Mouse (Mus musculus): ENCODE data around the gene Btg3. TPM values are rescaled to one million over a fixed set of nuclear protein-coding genes. Genes with fewer than 3 reads are reported as not detected.

Btg3 gene
- polyA plus RNA-seq, 1 experiment from 2014 or later = 23.3 TPM

DNA sequence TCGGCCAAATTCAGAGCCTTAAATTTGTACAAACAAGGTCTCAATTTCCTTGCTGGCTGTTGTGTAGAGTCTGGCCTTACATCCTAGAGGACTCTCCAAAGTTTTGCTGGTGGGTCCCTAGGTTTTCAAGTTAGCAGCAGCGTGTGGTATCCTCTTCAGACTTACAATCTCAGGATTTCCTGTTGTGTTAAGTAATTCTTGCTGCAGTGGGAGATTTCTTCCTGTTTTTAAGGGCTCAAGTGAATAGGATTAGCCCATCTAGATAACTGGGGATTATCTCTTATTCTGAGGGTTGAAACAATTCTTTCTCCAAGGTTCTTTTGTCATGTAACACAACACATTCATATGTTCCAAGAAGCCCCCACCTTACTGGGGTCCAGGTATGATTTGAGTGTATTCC is 14.4 kb upstream of the Btg3 start:
- no peak for ATAC-seq
- no peaks in the 10 kb centered on the region for H3K27me3 ChIP-seq (replicated peaks; ENCODE audit: control insufficient read depth, insufficient read depth, low read length)
- 69% methylated on average over 2 of the region's 2 CpGs for WGBS
- H3K36me3 ChIP-seq (ENCODE audit: control insufficient read depth, insufficient read depth) = no peaks in the 10 kb centered on the region
- H3K4me1 ChIP-seq (replicated peaks; ENCODE audit: control insufficient read depth, insufficient read depth, low read length) = no peaks in the 10 kb centered on the region
- no peak overlapping the region for H3K4me3 ChIP-seq (replicated peaks; ENCODE audit: low read length)
- H3K27ac ChIP-seq (ENCODE audit: low read length) = no peak overlapping the region
- no peak overlapping the region for H3K9ac ChIP-seq (replicated peaks; ENCODE audit: low read depth, low read length)
- no peak overlapping the region for H3K4me2 ChIP-seq (ENCODE audit: low read length)
- H3K9me3 ChIP-seq (ENCODE audit: control insufficient read depth, low read length) = no peaks in the 10 kb centered on the region

- no peaks in the 10 kb centered on the region for H3K36me3 ChIP-seq (ENCODE audit: control insufficient read depth, insufficient read depth)
- H3K27ac ChIP-seq (ENCODE audit: low read length) = no peak overlapping the region
- no peaks in the 10 kb centered on the region for H3K9me3 ChIP-seq (ENCODE audit: control insufficient read depth, low read length)
- no peaks in the 10 kb centered on the region for H3K4me1 ChIP-seq (replicated peaks; ENCODE audit: control insufficient read depth, insufficient read depth, low read length)
- no peak for ATAC-seq
- H3K9ac ChIP-seq (replicated peaks; ENCODE audit: low read depth, low read length) = no peak overlapping the region
- no peak overlapping the region for H3K4me2 ChIP-seq (ENCODE audit: low read length)
- H3K27me3 ChIP-seq (replicated peaks; ENCODE audit: control insufficient read depth, insufficient read depth, low read length) = no peaks in the 10 kb centered on the region
- 66% methylated on average over 3 of the region's 3 CpGs for WGBS
- no peak overlapping the region for H3K4me3 ChIP-seq (replicated peaks; ENCODE audit: low read length)
These were observed 13.0 kb upstream of the Btg3 start for GRCm38 (mm10) chr16:78389986-78390385.

DNA sequence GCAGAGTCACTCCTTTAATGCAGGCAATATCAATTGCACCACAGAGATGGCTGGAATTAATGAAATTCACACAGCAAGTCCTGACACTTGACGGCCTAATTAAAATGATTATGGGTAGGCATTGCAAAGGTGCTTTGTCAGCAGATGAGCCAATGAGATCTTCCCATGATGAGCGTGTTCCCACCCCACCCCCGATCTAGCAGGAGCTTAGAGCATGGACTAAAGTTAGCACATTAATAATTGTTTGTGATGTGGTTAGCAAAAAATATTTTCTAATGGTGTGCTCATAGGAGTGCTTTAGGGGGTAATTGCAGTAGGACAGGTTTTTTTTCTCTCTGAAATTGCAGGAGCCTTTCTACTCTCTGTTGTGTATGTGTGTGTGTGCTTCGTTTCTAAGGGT is 12.1 kb upstream of the Btg3 start:
- no peaks in the 10 kb centered on the region for H3K27me3 ChIP-seq (replicated peaks; ENCODE audit: control insufficient read depth, insufficient read depth, low read length)
- WGBS = 49% methylated on average over 4 of the region's 4 CpGs
- no peaks in the 10 kb centered on the region for H3K4me1 ChIP-seq (replicated peaks; ENCODE audit: control insufficient read depth, insufficient read depth, low read length)
- no peaks in the 10 kb centered on the region for H3K36me3 ChIP-seq (ENCODE audit: control insufficient read depth, insufficient read depth)
- no peak overlapping the region for H3K4me3 ChIP-seq (replicated peaks; ENCODE audit: low read length)
- H3K4me2 ChIP-seq (ENCODE audit: low read length) = no peak overlapping the region
- H3K27ac ChIP-seq (ENCODE audit: low read length) = no peak overlapping the region
- no peak overlapping the region for H3K9ac ChIP-seq (replicated peaks; ENCODE audit: low read depth, low read length)
- H3K9me3 ChIP-seq (ENCODE audit: control insufficient read depth, low read length) = no peaks in the 10 kb centered on the region
- no peak for ATAC-seq

- no peak overlapping the region for H3K27ac ChIP-seq (ENCODE audit: low read length)
- no peak overlapping the region for H3K9ac ChIP-seq (replicated peaks; ENCODE audit: low read depth, low read length)
- WGBS = 91% methylated on average over 5 of the region's 5 CpGs
- H3K4me1 ChIP-seq (replicated peaks; ENCODE audit: control insufficient read depth, insufficient read depth, low read length) = peaks cover 10% of the 10 kb centered on the region; the same call in 1 of the 2 replicates
- H3K9me3 ChIP-seq (ENCODE audit: control insufficient read depth, low read length) = no peaks in the 10 kb centered on the region
- H3K36me3 ChIP-seq (ENCODE audit: control insufficient read depth, insufficient read depth) = no peaks in the 10 kb centered on the region
- no peak overlapping the region for H3K4me2 ChIP-seq (ENCODE audit: low read length)
- no peaks in the 10 kb centered on the region for H3K27me3 ChIP-seq (replicated peaks; ENCODE audit: control insufficient read depth, insufficient read depth, low read length)
- ATAC-seq = no peak
- no peak overlapping the region for H3K4me3 ChIP-seq (replicated peaks; ENCODE audit: low read length)
These were observed 1.5 kb upstream of the Btg3 start for GRCm38 (mm10) chr16:78378493-78378892.

DNA sequence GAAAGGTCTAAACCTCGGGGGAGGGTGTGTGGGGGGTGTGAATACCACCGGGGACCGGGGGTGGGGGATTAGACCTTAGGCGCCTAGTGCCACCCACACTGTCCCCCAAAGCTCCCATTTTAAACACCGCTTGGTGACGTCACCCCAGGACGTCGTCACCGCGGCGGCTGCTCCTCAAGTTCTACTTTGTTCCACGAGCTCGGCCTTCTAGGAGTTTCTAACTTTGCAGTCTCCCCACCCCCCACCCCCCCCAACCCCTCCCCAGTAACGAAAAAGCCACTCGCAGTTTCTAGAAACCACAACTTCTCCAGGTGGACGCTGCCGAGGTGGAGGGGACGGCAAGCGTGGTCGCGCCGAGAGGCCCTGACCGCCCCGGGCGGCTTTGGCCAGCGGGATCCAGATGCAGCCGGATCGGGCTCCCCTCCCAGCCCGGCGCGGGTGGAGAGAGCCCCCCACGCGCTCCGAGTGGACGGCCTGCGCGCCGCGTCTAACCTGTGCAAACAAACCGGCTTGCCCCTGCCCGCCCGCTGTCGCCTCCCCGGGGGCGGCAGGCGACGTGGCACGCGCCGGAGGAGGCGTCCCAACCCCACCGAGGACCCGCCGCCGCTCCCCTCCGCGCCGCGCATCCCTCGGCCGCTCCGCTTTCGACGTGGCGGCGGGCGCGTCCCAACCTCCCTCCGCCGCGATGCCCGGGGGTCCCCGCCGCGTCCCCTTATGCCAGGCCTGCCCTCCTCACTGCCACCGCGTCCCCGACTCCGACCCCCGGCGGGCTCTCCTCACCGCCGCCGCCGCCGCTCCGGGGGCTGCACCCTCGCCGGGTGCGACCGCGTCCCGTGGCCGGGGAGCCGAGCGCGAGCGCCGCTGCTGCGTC is 936 bp downstream of the Btg3 start:
- WGBS = under 1% methylated on average over 83 of the region's 100 CpGs

DNA sequence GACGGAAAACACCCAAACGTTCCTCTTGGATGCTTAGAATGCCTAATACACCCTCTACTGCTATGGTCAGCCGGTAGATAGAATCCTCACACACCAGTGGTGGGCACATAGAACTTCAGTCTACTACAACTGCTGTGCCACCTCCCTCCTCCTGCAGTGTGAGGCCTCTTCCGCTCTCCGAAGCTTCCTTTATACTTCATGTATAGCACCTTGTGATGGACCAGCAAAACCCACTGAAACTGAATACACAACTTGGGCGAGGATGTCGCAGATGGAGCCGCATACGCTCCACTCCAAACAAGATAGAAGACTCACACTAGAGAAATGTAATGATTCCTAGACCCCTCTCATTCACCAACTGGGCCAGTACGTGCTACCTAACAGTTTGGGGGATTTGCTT is 1.8 kb downstream of the Btg3 start:
- Histone ChIP-seq H3K4me2 (ENCODE audit: low read length) (peak overlapping the region; percentile 65), H3K9me3 (ENCODE audit: control insufficient read depth, low read length) (no peaks in the 10 kb centered on the region), H3K36me3 (ENCODE audit: control insufficient read depth, insufficient read depth) (no peaks in the 10 kb centered on the region), H3K27ac (ENCODE audit: low read length) (no peak overlapping the region), H3K27me3 (replicated peaks; ENCODE audit: control insufficient read depth, insufficient read depth, low read length) (no peaks in the 10 kb centered on the region), H3K4me3 (replicated peaks; ENCODE audit: low read length) (peak overlapping the region; percentile 74; the same call in 1 of the 2 replicates), H3K9ac (replicated peaks; ENCODE audit: low read depth, low read length) (no peak overlapping the region; the same call in 1 of the 2 replicates), H3K4me1 (replicated peaks; ENCODE audit: control insufficient read depth, insufficient read depth, low read length) (peaks cover 10% of the 10 kb centered on the region; the same call in 1 of the 2 replicates)
- no peak for ATAC-seq
- 50% methylated on average over 10 of the region's 10 CpGs for WGBS

More for the DNA sequence above, 936 bp downstream of the Btg3 start:
- no peaks in the 10 kb centered on the region for H3K9me3 ChIP-seq (ENCODE audit: control insufficient read depth, low read length)
- H3K27me3 ChIP-seq (replicated peaks; ENCODE audit: control insufficient read depth, insufficient read depth, low read length) = no peaks in the 10 kb centered on the region
- H3K4me2 ChIP-seq (ENCODE audit: low read length) = peak overlapping the region; percentile 65
- peaks cover 10% of the 10 kb centered on the region; the same call in 1 of the 2 replicates for H3K4me1 ChIP-seq (replicated peaks; ENCODE audit: control insufficient read depth, insufficient read depth, low read length)
- H3K4me3 ChIP-seq (replicated peaks; ENCODE audit: low read length) = peak overlapping the region; percentile 74
- peak; percentile 10; the same call in 1 of the 2 replicates for ATAC-seq
- H3K27ac ChIP-seq (ENCODE audit: low read length) = no peak overlapping the region
- no peaks in the 10 kb centered on the region for H3K36me3 ChIP-seq (ENCODE audit: control insufficient read depth, insufficient read depth)
- H3K9ac ChIP-seq (replicated peaks; ENCODE audit: low read depth, low read length) = peak overlapping the region; percentile 69

DNA sequence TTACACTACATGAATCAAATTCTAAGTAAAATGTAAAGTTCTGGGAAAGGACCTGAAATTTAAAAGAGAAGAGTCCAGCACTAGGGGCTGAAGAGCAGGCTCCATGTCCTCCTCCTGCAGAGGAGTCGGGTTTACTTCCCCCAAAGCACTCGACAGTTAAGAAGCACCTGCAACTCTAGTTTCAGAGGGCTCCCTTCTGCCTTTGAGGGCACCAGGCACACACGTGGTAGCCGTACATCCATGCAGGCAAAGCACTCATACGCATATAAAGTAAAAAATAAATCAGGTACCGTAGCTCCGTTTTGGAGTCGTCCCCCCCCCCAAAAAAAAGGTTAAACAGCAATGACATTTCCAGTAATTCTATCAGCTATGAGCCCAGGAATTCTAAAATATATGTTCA is 3.2 kb downstream of the Btg3 start:
- Histone ChIP-seq H3K9me3 (ENCODE audit: control insufficient read depth, low read length) (no peaks in the 10 kb centered on the region), H3K36me3 (ENCODE audit: control insufficient read depth, insufficient read depth) (no peaks in the 10 kb centered on the region), H3K27me3 (replicated peaks; ENCODE audit: control insufficient read depth, insufficient read depth, low read length) (no peaks in the 10 kb centered on the region), H3K4me1 (replicated peaks; ENCODE audit: control insufficient read depth, insufficient read depth, low read length) (peaks cover 10% of the 10 kb centered on the region; the same call in 1 of the 2 replicates), H3K9ac (replicated peaks; ENCODE audit: low read depth, low read length) (no peak overlapping the region), H3K4me2 (ENCODE audit: low read length) (no peak overlapping the region), H3K27ac (ENCODE audit: low read length) (no peak overlapping the region), H3K4me3 (replicated peaks; ENCODE audit: low read length) (no peak overlapping the region)
- WGBS = 85% methylated on average over 8 of the region's 8 CpGs
- ATAC-seq = no peak

- no peak overlapping the region for H3K27ac ChIP-seq (ENCODE audit: low read length)
- no peak overlapping the region for H3K4me3 ChIP-seq (replicated peaks; ENCODE audit: low read length)
- 87% methylated on average over 5 of the region's 5 CpGs for WGBS
- ATAC-seq = no peak
- peaks cover 2% of the 10 kb centered on the region for H3K36me3 ChIP-seq (ENCODE audit: control insufficient read depth, insufficient read depth)
- no peaks in the 10 kb centered on the region for H3K9me3 ChIP-seq (ENCODE audit: control insufficient read depth, low read length)
- H3K9ac ChIP-seq (replicated peaks; ENCODE audit: low read depth, low read length) = no peak overlapping the region
- peaks cover 10% of the 10 kb centered on the region; the same call in 1 of the 2 replicates for H3K4me1 ChIP-seq (replicated peaks; ENCODE audit: control insufficient read depth, insufficient read depth, low read length)
- no peaks in the 10 kb centered on the region for H3K27me3 ChIP-seq (replicated peaks; ENCODE audit: control insufficient read depth, insufficient read depth, low read length)
- no peak overlapping the region for H3K4me2 ChIP-seq (ENCODE audit: low read length)
These were observed 4.2 kb downstream of the Btg3 start for GRCm38 (mm10) chr16:78372786-78373185.

DNA sequence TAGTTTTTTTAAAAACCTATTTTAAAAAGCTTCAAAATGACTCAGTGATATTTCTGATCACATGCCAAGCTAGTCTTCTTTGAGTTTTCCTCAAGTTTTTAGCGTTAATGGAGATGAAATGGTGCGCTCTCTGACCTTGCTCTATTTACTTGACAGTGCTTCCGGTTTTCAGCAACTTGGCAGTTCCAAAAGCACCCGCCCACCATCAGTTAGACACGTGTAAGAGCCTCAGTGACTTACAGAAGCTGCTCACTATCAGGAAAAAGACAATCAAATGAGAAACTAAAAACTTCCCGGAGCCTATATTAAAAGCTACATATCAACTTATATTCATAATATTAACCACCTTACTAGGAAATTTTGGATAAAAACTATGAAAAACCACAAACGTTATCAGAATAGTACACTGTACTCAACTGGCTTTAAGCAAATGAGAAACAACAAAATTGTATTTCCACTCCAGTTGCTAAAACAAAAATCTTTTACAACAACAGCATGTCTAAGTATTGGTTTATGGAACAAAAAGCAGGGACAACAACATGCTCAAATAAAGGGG is 5.4 kb downstream of the Btg3 start:
- H3K36me3 ChIP-seq (ENCODE audit: control insufficient read depth, insufficient read depth) = peaks cover 3% of the 10 kb centered on the region
- H3K27me3 ChIP-seq (replicated peaks; ENCODE audit: control insufficient read depth, insufficient read depth, low read length) = no peaks in the 10 kb centered on the region
- H3K9me3 ChIP-seq (ENCODE audit: control insufficient read depth, low read length) = no peaks in the 10 kb centered on the region
- H3K9ac ChIP-seq (replicated peaks; ENCODE audit: low read depth, low read length) = no peak overlapping the region
- H3K4me1 ChIP-seq (replicated peaks; ENCODE audit: control insufficient read depth, insufficient read depth, low read length) = peaks cover 7% of the 10 kb centered on the region; the same call in 1 of the 2 replicates
- no peak overlapping the region for H3K4me3 ChIP-seq (replicated peaks; ENCODE audit: low read length)
- no peak overlapping the region for H3K27ac ChIP-seq (ENCODE audit: low read length)
- 80% methylated on average over 7 of the region's 7 CpGs for WGBS
- no peak for ATAC-seq
- H3K4me2 ChIP-seq (ENCODE audit: low read length) = no peak overlapping the region

All from forebrain, embryonic 16.5 days (tissue).